Mouse (Mus musculus): ENCODE measurements around the gene Cyb5d1.

DNA sequence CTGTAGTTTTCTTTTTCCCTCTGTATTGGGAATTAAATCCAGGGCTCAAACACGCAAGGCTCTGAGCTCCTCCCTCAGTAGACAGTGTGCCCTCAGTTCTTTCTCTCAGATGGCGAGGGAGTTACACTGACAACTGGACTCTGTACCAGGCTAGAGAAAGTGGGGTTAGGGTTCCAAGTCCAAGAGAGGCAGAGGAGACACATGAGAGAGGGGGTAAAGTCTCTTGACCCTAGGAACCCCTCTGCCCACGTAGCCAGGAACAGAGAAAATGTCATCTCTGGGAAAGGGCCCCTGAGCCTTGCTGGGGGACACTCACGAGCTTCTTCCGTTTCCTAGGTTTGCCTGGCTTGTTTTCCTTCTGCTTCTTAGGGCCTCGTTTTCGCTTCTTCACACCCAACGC, 31.1 kb downstream of the Cyb5d1 start:
- TF ChIP-seq CTCF (IDR thresholded peaks at IDR 0.05; ENCODE audit: control insufficient read depth, insufficient read depth, low read length), result no peak
- TF ChIP-seq POLR2A (IDR thresholded peaks at IDR 0.05; ENCODE audit: borderline replicate concordance, control insufficient read depth, low read depth, low read length), result no peak

Measured in bone marrow, adult 2 months (tissue).